Mouse (Mus musculus) kidney, adult 11 months (tissue): Measurements from ENCODE around the gene Lrg1.

Experiments used
- DNase-seq: peaks from one replicate; pipeline ENCODE4 v3.0.0; 2022

The Lrg1 gene

GRCm38 (mm10) chr17:56121826-56122225 is at the start of gene Lrg1:
Gene Lrg1, minus strand, starts transcription at chr17:56122001.
- no peak for DNase-seq

GRCm38 (mm10) chr17:56171456-56171855 is 49.7 kb upstream of the Lrg1 start:
- no peak for DNase-seq

- no peak for DNase-seq
Observed at GRCm38 (mm10) chr17:56170636-56171035, 48.8 kb upstream of the Lrg1 start.

DNA sequence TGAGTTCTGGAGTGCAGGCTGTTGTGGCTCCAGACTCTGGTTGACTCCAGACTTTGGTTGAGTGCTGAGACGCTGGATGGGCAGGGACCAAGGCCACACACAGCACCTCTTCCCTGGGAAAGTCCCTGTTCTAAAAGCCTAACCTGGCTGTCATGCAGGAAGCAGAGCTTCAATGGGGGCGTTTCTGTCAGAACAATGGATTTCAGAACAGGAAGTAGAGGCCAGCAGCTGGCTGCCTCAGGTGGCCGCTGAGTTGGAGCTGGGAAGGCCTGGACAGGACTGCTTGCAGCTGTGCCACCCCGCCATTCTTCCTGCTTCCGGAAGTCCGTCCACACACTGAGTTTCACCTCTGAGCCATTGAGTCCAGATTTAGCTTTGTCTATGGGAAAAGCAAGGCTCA is 48.0 kb upstream of the Lrg1 start:
- peak; percentile 25 for DNase-seq

DNA sequence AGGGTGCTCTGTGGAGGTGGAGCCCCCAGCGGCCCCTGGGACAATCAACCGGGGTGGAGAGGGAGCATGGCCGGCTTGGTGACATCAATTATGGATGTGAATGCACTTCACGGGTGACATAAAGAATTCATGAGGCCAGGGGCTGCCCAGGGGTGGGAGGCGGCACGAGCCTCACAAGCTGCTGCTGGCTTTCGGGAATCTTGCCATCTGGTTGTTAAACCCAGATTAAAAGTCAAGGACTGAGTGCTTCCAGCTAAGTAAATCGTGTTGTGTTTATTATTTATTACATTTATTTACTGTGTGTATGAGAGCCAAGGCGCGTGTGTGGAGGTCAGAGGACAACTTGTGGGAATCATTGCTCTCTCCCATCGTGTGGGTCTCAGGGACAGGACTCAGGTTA is 43.9 kb upstream of the Lrg1 start:
- no peak for DNase-seq

GRCm38 (mm10) chr17:56164510-56164909 is 42.7 kb upstream of the Lrg1 start:
- no peak for DNase-seq

- no peak for DNase-seq
Observed at GRCm38 (mm10) chr17:56163523-56164102, 41.8 kb upstream of the Lrg1 start.

- peak; percentile 95 for DNase-seq
Observed at GRCm38 (mm10) chr17:56162231-56162774, 40.5 kb upstream of the Lrg1 start, which contains the start of gene Tnfaip8l1. Gene Tnfaip8l1, plus strand, starts transcription at chr17:56162477.

- DNase-seq = peak; percentile 57
Observed at GRCm38 (mm10) chr17:56159729-56160128, 37.9 kb upstream of the Lrg1 start.

DNA sequence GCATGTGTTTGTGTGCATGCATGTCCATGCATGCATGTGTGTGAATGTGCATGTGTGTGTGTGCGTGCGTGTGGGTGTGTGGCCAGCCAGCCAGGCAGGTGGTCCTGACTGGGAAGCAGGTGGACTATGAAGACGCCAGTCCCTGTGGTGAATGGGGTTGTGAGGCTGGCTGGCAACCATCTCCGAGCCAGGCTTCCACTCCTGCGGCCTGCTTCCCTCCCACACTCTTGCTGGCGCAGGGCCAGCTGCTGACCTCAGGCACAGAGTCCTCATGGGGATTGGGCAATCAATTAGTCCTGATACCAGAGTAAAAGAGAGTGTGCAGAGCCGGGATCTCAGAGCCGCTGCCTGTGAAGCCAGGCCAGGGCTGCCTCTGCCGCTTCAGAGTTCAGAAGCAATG is 31.8 kb upstream of the Lrg1 start:
- DNase-seq = no peak

DNA sequence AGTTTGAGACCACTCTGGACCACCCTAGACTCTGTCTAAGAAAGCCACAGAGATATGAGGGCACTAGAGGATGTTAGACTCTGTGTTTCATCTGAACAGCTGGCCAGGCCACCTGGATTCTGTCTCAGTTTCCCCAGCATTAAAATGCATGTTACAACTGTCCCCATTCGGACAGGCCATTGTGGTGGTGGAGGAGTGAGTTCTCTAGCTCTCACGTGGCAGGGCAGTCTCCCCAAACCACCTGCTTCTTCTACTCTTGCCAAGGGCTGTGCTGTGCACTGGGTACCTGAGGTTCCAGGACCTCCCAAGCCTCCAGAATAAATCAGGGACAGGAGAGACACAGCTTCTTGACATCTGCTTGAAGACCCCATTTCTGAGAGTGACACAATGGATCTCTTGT is 28.1 kb upstream of the Lrg1 start:
- DNase-seq = no peak

GRCm38 (mm10) chr17:56148790-56149618 is 27.2 kb upstream of the Lrg1 start:
- DNase-seq = no peak

GRCm38 (mm10) chr17:56148280-56148679 is 26.5 kb upstream of the Lrg1 start:
- no peak for DNase-seq

GRCm38 (mm10) chr17:56147420-56147819 is 25.6 kb upstream of the Lrg1 start:
- no peak for DNase-seq

GRCm38 (mm10) chr17:56146131-56146530 is 24.3 kb upstream of the Lrg1 start:
- DNase-seq = no peak

- DNase-seq = no peak
Observed at GRCm38 (mm10) chr17:56144546-56144945, 22.7 kb upstream of the Lrg1 start.

DNA sequence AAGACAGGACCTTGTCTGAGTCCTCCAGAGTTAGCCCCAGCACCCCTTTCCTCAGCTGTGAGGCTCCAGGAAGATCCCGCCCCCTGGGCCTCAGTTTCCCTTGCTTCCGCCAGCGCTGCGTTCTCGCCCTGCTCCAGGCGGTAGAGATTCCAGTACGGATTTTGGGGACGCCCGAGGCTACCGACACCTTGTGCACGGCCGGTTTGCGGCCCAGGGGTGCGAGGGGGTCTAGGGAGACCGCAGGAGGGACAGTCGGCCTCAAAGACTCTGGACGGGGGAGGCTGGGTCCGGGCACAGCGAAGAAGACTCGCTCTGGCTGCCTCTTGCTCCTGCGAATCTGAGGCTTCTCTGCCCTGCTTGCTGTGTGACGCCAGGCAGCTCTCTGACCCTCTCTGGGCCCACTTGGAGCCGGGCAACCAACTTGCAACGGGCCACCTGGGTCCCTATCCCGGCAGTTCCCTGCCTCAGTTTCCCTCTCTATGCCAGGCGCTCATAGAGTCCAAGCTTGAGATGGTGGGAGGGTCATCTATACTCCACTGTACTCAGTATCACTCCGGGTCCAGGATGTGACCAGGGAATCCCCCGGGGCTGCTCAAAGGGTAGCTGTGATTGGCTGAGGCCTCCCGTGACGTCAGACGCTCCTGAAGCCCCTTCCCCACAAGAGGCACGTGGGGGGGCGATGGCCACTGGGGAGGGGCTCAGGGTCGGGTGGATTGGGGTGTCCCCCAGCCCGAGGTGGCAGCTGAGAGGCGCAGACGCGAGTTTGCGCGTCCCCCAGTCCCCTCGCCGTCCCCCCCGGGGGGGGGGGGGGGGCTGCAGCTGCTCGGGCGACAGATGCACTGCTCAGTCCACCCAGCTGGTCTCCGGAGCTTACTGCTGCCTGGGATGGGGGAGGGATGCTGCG is 20.2 kb upstream of the Lrg1 start:
- no peak for DNase-seq

DNA sequence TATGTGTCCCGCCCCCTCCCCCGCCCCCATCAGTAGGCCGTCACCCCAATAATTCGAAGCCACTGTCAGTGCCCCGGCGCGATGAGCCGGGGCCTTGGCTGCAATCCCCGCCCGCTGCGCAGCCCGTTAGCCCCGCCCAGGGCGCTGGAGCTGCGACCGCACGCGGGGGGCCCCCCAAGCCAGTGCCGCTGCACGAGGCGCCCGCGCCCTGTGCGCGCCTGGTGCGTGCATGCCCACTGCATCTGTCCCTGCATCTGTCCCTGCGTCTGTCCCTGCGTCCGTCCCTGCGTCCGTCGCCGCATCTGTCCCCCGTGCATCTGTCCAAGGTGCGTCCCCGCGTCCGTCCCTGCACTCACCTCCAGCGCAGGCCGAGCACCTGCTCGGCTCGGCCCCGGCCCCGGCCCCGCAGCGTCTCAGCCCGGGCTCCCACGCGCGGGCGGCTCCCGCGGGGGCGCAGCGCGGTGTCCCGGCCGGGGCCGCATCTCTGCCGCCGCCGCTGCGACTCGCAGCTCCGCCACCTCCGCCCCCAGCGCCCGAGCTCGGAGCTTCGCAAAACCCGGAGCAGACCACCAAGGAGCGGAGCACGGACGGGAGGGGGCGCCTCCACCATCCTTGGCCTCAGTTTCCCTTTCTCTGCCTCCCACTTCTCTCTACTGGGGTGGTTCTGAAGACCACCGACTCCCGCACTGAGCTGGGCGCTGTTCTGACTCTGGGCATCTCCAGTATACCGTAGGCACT is 18.2 kb upstream of the Lrg1 start, which contains the start of gene Sema6b:
Gene Sema6b (minus strand): TSS at position 486 of the 738 bp plus-strand sequence.
- DNase-seq = no peak

- DNase-seq = no peak
Observed at GRCm38 (mm10) chr17:56139355-56139754, 17.6 kb upstream of the Lrg1 start.

GRCm38 (mm10) chr17:56137839-56138613 is 16.2 kb upstream of the Lrg1 start:
- no peak for DNase-seq

DNA sequence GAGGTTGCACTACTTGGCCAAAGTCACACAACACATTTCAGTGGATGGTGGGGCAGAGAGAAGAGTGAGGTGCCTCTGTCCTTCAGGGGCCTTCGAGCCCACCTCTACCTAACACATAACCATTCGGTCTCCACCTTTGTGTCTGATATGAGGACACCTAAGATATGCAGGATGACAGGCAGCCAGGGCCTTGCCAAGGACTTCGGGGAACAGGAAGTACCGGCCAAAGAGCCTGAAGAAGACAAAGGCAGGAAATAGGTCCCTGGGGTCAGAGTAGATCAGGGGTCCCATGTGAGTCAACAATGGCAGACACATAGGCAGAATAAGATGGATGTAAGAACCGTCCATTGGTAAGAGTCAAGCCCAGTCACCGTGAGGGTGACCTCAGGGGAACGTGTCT is 14.8 kb upstream of the Lrg1 start:
- DNase-seq = no peak
